Mouse (Mus musculus) neural tube, embryonic 13.5 days (tissue): ENCODE results near the gene Olfr398. TPM values are rescaled to one million over a fixed set of nuclear protein-coding genes. Genes with fewer than 3 reads are reported as not detected.

Source experiments
- ATAC-seq: fragments of 200-750 bp; cut with Nextera tagmentation; 2 replicates; pipeline ENCODE4 v1.8.0; 2017; ENCODE audit warnings: low read depth, mild to moderate bottlenecking, moderate TSS enrichment, moderate library complexity
- H3K27ac ChIP-seq: fragments of 300-500 bp; sonication (generic); replicated peaks from 2 replicates; pipeline ENCODE4 v1.5.1; 2015; ENCODE audit warnings: moderate library complexity, mild to moderate bottlenecking, inconsistent platforms
- H3K27me3 ChIP-seq: fragments of 300-500 bp; sonication (generic); 2 replicates; pipeline ENCODE4 v1.6.1; 2015; ENCODE audit warnings: mild to moderate bottlenecking, inconsistent platforms
- H3K36me3 ChIP-seq: fragments of 300-500 bp; sonication (generic); 2 replicates; pipeline ENCODE4 v1.6.1; 2015; ENCODE audit warnings: mild to moderate bottlenecking, inconsistent platforms
- H3K4me1 ChIP-seq: fragments of 300-500 bp; sonication (generic); replicated peaks from 2 replicates; pipeline ENCODE4 v1.6.1; 2015; ENCODE audit warnings: inconsistent platforms
- H3K4me2 ChIP-seq: fragments of 300-500 bp; sonication (generic); 2 replicates; pipeline ENCODE4 v1.6.1; 2015; ENCODE audit warnings: inconsistent platforms, mild to moderate bottlenecking, moderate library complexity
- H3K4me3 ChIP-seq: fragments of 300-500 bp; sonication (generic); 2 replicates; pipeline ENCODE4 v1.5.1; 2015; ENCODE audit warnings: mild to moderate bottlenecking, inconsistent platforms
- H3K9ac ChIP-seq: fragments of 300-500 bp; sonication (generic); 2 replicates; pipeline ENCODE4 v1.6.1; 2015; ENCODE audit warnings: moderate library complexity, mild to moderate bottlenecking, inconsistent platforms
- H3K9me3 ChIP-seq: fragments of 300-500 bp; sonication (generic); 2 replicates; pipeline ENCODE4 v1.6.1; 2016; ENCODE audit warnings: inconsistent platforms
- WGBS: fragments of 180-500 bp; shearing (Covaris S2); methylation state at CpG from one replicate; pipeline ENCODE4 v1.1.7; 2015; 5-methylcytosine and 5-hydroxymethylcytosine counted together
- polyA plus RNA-seq: library from polyadenylated mRNA; unstranded; fragments of >200 nt; fragmentation: Nextera tagmentation; extraction: Ambion mirVana; gene quantifications from 2 replicates; pipeline ENCODE4 v1.2.1, GENCODE M21; 2015

Gene Olfr398
- not detected in 2 replicates for polyA plus RNA-seq

- Histone ChIP-seq H3K4me2 (no peak within 1 kb of the TSS), H3K27ac (no peak within 1 kb of the TSS), H3K27me3 (no peaks in the 10 kb centered on the region), H3K4me1 (no peaks in the 10 kb centered on the region), H3K4me3 (no peak within 1 kb of the TSS), H3K9me3 (peaks cover 33% of the 10 kb centered on the region), H3K9ac (no peak within 1 kb of the TSS), H3K36me3 (no peaks in the 10 kb centered on the region)
- ATAC-seq = no peak
These were observed at the start of gene Olfr398 for GRCm38 (mm10) chr11:73990307-73990706. Gene Olfr398 (minus strand): TSS chr11:73990407.

- Histone ChIP-seq H3K27me3 (no peaks in the 10 kb centered on the region), H3K9me3 (peaks cover 21% of the 10 kb centered on the region), H3K27ac (no peak overlapping the region), H3K4me3 (no peak overlapping the region), H3K9ac (no peak overlapping the region), H3K36me3 (no peaks in the 10 kb centered on the region), H3K4me2 (no peak overlapping the region), H3K4me1 (no peaks in the 10 kb centered on the region)
- no peak for ATAC-seq
These were observed 2.9 kb upstream of the Olfr398 start for GRCm38 (mm10) chr11:73993115-73993514.

DNA sequence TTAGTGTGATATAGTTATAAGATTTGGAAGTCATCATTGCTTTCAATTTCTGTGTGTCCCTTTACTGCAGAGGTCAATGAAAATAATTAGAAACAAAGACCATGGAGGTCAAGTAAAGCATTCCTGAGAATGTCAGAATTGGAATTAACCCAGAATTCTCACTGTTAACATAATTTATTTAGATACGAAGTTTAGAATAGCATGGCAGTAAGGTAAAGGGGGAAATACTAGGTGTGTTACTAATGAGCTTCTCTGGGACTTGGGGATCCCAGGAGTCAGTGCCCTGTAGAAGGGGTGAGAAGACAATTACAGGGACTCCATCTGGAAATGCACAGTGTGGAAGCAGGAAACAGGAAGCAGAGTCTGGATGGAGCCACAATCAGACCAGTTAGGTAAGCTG, 29.7 kb downstream of the Olfr398 start, which contains the start of gene Olfr397:
Olfr397 (plus strand) TSS at position 301 of the 400 bp plus-strand sequence.
- whole genome bisulfite sequencing = 81% methylated on average over 1 of the region's 1 CpGs
- no peak for ATAC-seq
- H3K9me3 ChIP-seq = peaks cover 24% of the 10 kb centered on the region

GRCm38 (mm10) chr11:73936377-73936776, 53.8 kb downstream of the Olfr398 start, which contains the start of gene Olfr23:
Gene Olfr23 (plus strand): TSS chr11:73936677.
- Histone ChIP-seq H3K9ac (no peak within 1 kb of the TSS), H3K9me3 (peaks cover 17% of the 10 kb centered on the region), H3K4me1 (no peaks in the 10 kb centered on the region), H3K4me3 (no peak within 1 kb of the TSS), H3K4me2 (no peak within 1 kb of the TSS), H3K36me3 (no peaks in the 10 kb centered on the region), H3K27me3 (no peaks in the 10 kb centered on the region), H3K27ac (no peak within 1 kb of the TSS)
- no peak for ATAC-seq

More for the DNA sequence above, 29.7 kb downstream of the Olfr398 start, which contains the start of gene Olfr397:
- H3K27ac ChIP-seq = no peak within 1 kb of the TSS
- no peak within 1 kb of the TSS for H3K4me3 ChIP-seq
- H3K4me1 ChIP-seq = no peaks in the 10 kb centered on the region
- H3K36me3 ChIP-seq = no peaks in the 10 kb centered on the region
- no peak within 1 kb of the TSS for H3K4me2 ChIP-seq
- H3K27me3 ChIP-seq = no peaks in the 10 kb centered on the region
- no peak within 1 kb of the TSS for H3K9ac ChIP-seq

Other genes starting within 250 kb of the Olfr398 start
- not detected in 2 replicates for gene Olfr389, start 209.7 kb downstream of the Olfr398 start, polyA plus RNA-seq
- not detected in 2 replicates for gene Olfr390, start 207.4 kb downstream of the Olfr398 start, polyA plus RNA-seq
- gene Olfr391-ps, start 187.4 kb downstream of the Olfr398 start, polyA plus RNA-seq = not detected in 2 replicates
- gene Olfr392, start 173.4 kb downstream of the Olfr398 start, polyA plus RNA-seq = not detected in 2 replicates
- not detected in 2 replicates for gene Olfr393, start 139.0 kb downstream of the Olfr398 start, polyA plus RNA-seq
- not detected in 2 replicates for gene Olfr394, start 99.6 kb downstream of the Olfr398 start, polyA plus RNA-seq
- gene Olfr395, start 81.1 kb downstream of the Olfr398 start, polyA plus RNA-seq = not detected in 2 replicates
- not detected in 2 replicates for gene Olfr23, start 53.7 kb downstream of the Olfr398 start, polyA plus RNA-seq
- not detected in 2 replicates for gene Olfr397, start 29.6 kb downstream of the Olfr398 start, polyA plus RNA-seq
- not detected in 2 replicates for gene Olfr139, start 66.1 kb upstream of the Olfr398 start, polyA plus RNA-seq
- gene Olfr399, start 66.2 kb upstream of the Olfr398 start, polyA plus RNA-seq = not detected in 2 replicates
- not detected in 2 replicates for gene Zfp616, start 79.5 kb upstream of the Olfr398 start, polyA plus RNA-seq
- gene Olfr401, start 123.3 kb upstream of the Olfr398 start, polyA plus RNA-seq = not detected in 2 replicates
- gene Olfr402, start 163.1 kb upstream of the Olfr398 start, polyA plus RNA-seq = not detected in 2 replicates
- not detected in 2 replicates for gene Olfr403, start 195.8 kb upstream of the Olfr398 start, polyA plus RNA-seq
- not detected in 2 replicates for gene Olfr43, start 221.0 kb upstream of the Olfr398 start, polyA plus RNA-seq